Mouse (Mus musculus) midbrain, embryonic 15.5 days (tissue): Measurements from ENCODE around the gene Ddt. TPM values are rescaled to one million over a fixed set of nuclear protein-coding genes. Genes with fewer than 3 reads are reported as not detected.
"Not testable (repeated sequence)": the region's sequence is repeated elsewhere in the genome, so short reads cannot be mapped to it uniquely, and the experiment has no call there.

Experiments used
- ATAC-seq: fragments of 200-750 bp; cut with Nextera tagmentation; replicated peaks from 2 replicates; pipeline ENCODE4 v1.8.0; 2017; ENCODE audit warnings: moderate TSS enrichment
- H3K27ac ChIP-seq: fragments of 300-500 bp; sonication (generic); 2 replicates; pipeline ENCODE4 v1.5.1; 2015; ENCODE audit warnings: mild to moderate bottlenecking, inconsistent platforms
- H3K27me3 ChIP-seq: fragments of 300-500 bp; sonication (generic); replicated peaks from 2 replicates; pipeline ENCODE4 v1.6.1; 2015; ENCODE audit warnings: inconsistent platforms
- H3K36me3 ChIP-seq: fragments of 300-500 bp; sonication (generic); replicated peaks from 2 replicates; pipeline ENCODE4 v1.6.1; 2015; ENCODE audit warnings: inconsistent platforms
- H3K4me1 ChIP-seq: fragments of 300-500 bp; sonication (generic); 2 replicates; pipeline ENCODE4 v1.6.1; 2015; ENCODE audit warnings: inconsistent platforms
- H3K4me2 ChIP-seq: fragments of 300-500 bp; sonication (generic); 2 replicates; pipeline ENCODE4 v1.6.1; 2015; ENCODE audit warnings: inconsistent platforms, mild to moderate bottlenecking, moderate library complexity
- H3K4me3 ChIP-seq: fragments of 300-500 bp; sonication (generic); 2 replicates; pipeline ENCODE4 v1.5.1; 2015; ENCODE audit warnings: mild to moderate bottlenecking, inconsistent platforms
- H3K9ac ChIP-seq: fragments of 300-500 bp; sonication (generic); 2 replicates; pipeline ENCODE4 v1.6.1; 2015; ENCODE audit warnings: mild to moderate bottlenecking, inconsistent platforms
- H3K9me3 ChIP-seq: fragments of 300-500 bp; sonication (generic); 2 replicates; pipeline ENCODE4 v1.6.1; 2016; ENCODE audit warnings: inconsistent platforms
- WGBS: fragments of 180-500 bp; shearing (Covaris S2); methylation state at CpG from one replicate; pipeline ENCODE4 v1.1.7; 2015; ENCODE audit warnings: mixed read lengths; 5-methylcytosine and 5-hydroxymethylcytosine counted together
- polyA plus RNA-seq: library from polyadenylated mRNA; unstranded; fragments of >200 nt; fragmentation: Nextera tagmentation; extraction: Ambion mirVana; gene quantifications from 2 replicates; pipeline ENCODE4 v1.2.1, GENCODE M21; 2015

Gene Ddt
- polyA plus RNA-seq, 1 experiment from 2014 or later = 65.8 TPM

- no peak for ATAC-seq
- no peaks in the 10 kb centered on the region for H3K27me3 ChIP-seq
- H3K9me3 ChIP-seq = no peaks in the 10 kb centered on the region
- H3K4me3 ChIP-seq = no peak overlapping the region
- H3K4me1 ChIP-seq = no peaks in the 10 kb centered on the region
- no peak overlapping the region for H3K27ac ChIP-seq
- no peak overlapping the region for H3K9ac ChIP-seq
- H3K36me3 ChIP-seq = no peaks in the 10 kb centered on the region
- 81% methylated on average over 6 of the region's 6 CpGs for WGBS
- no peak overlapping the region for H3K4me2 ChIP-seq
Observed at GRCm38 (mm10) chr10:75789081-75789735, 16.0 kb upstream of the Ddt start.

- WGBS = 95% methylated on average over 8 of the region's 8 CpGs
- Histone ChIP-seq H3K4me3 (no peak overlapping the region), H3K27ac (no peak overlapping the region), H3K9ac (no peak overlapping the region), H3K9me3 (no peaks in the 10 kb centered on the region), H3K4me1 (no peaks in the 10 kb centered on the region), H3K4me2 (no peak overlapping the region), H3K27me3 (no peaks in the 10 kb centered on the region), H3K36me3 (no peaks in the 10 kb centered on the region)
- no peak for ATAC-seq
Observed at GRCm38 (mm10) chr10:75788277-75788676, 15.1 kb upstream of the Ddt start.

DNA sequence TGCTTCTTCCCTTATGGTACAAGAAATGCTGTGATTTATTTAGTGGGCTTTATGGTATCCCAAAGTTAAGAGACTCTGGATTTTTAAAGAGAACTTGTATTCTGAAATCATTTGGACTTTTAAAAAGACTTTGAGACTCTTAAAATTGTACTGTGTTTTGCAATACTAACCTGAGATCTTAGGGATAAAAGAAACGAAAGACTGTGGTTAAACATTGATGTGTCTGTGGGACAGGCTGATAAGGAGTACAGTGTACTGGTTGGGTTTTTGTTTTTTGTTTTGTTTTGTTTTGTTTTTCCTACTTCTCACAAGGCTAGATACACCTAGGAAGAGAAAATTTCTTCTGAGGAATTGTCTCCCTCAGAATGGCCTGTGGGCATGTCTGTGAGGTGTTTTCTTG is 12.2 kb upstream of the Ddt start:
- no peak for ATAC-seq
- H3K9me3 ChIP-seq = no peaks in the 10 kb centered on the region
- WGBS = 70% methylated on average over 1 of the region's 1 CpGs

DNA sequence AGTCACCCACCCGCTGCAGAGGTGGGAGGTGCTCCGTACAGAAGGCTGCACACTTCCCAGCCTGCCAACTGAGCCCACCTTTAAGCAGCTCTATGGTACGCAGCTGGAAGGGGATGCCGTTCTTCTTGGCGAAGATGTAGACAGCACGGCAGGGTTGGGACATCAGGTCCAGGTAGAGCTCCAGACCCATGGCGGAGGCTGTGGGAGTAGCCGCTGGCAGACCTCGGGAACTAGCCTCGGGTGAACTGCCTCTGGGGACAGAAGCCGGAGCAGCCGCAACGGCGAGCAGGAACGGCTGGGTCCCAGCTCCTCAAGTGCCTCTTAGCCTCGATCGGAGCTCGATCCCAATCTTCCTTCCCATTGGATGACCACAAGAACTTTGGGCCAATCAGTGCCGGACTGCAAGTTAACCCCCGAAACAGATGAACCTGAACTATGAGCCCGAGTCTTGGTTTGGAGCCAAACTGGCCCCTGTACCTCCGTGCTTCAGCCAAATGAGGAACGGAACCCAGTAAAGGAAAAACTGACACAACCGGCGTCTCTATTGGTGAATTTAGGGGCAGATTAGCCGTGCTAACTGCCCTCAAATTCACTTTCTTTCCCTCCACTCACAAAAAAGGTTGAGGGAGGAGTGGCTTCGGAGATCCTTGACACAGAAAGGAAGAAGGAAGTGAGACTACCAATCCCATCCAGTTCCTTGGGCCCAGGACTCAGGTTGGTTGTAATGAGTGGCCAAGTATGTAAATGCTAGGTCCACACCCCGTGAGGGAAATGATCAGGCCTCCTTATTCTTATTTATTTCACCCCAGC is 7.8 kb upstream of the Ddt start, which contains the start of the genes Gm20441 and Gstt3:
Gene Gm20441, minus strand, starts transcription at position 186 of the 810 bp plus-strand sequence.
Gene Gstt3, minus strand, starts transcription at position 646 of the 810 bp plus-strand sequence.
- Histone ChIP-seq H3K4me1 (peaks cover 11% of the 10 kb centered on the region), H3K4me2 (peak within 1 kb of the TSS; percentile 63), H3K27me3 (peaks cover 32% of the 10 kb centered on the region), H3K36me3 (no peaks in the 10 kb centered on the region), H3K27ac (no peak within 1 kb of the TSS), H3K9me3 (no peaks in the 10 kb centered on the region), H3K4me3 (peak within 1 kb of the TSS; percentile 35), H3K9ac (peak within 1 kb of the TSS; percentile 24)
- ATAC-seq = no peak; the same call in 1 of the 2 replicates
- 1% methylated on average over 28 of the region's 28 CpGs for WGBS

More for the DNA sequence above, 12.2 kb upstream of the Ddt start:
- Histone ChIP-seq H3K4me2 (no peak overlapping the region), H3K27ac (no peak overlapping the region), H3K36me3 (no peaks in the 10 kb centered on the region), H3K4me1 (peaks cover 9% of the 10 kb centered on the region), H3K9ac (no peak overlapping the region), H3K27me3 (peaks cover 18% of the 10 kb centered on the region), H3K4me3 (no peak overlapping the region)

- no peak overlapping the region for H3K9ac ChIP-seq
- H3K36me3 ChIP-seq = no peaks in the 10 kb centered on the region
- H3K4me1 ChIP-seq = peaks cover 11% of the 10 kb centered on the region
- H3K4me3 ChIP-seq = no peak overlapping the region
- H3K9me3 ChIP-seq = no peaks in the 10 kb centered on the region
- no peak for ATAC-seq
- H3K27ac ChIP-seq = no peak overlapping the region
- WGBS = 44% methylated on average over 15 of the region's 15 CpGs
- H3K4me2 ChIP-seq = no peak overlapping the region
- peaks cover 34% of the 10 kb centered on the region for H3K27me3 ChIP-seq
Observed at GRCm38 (mm10) chr10:75779206-75780174, 6.3 kb upstream of the Ddt start.

- Histone ChIP-seq H3K4me3 (no peak overlapping the region), H3K4me1 (peaks cover 12% of the 10 kb centered on the region), H3K36me3 (no peaks in the 10 kb centered on the region), H3K4me2 (no peak overlapping the region), H3K27ac (no peak overlapping the region), H3K9me3 (no peaks in the 10 kb centered on the region), H3K27me3 (peaks cover 34% of the 10 kb centered on the region), H3K9ac (no peak overlapping the region)
- 76% methylated on average over 2 of the region's 2 CpGs for WGBS
- no peak for ATAC-seq
Observed at GRCm38 (mm10) chr10:75777885-75778284, 4.7 kb upstream of the Ddt start.

DNA sequence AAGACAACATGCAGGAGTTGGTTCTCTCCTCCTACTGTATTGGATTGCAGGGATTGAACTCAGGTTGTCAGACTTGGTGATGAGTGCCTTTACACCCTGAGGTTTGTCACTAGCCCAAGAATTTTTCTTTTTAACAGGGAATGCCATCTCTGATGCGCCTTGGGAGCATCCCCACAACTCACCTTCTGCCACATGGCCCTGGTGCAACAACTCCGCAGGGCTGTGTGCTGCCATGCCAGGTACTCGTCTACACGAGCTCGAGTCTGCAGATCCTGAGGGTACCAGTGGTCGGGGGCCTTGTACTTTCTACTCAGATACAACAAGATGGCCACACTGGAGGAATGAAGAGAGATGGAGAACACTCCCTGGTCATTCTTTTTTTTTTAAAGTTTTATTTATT is 3.3 kb upstream of the Ddt start:
- no peak overlapping the region for H3K9ac ChIP-seq
- no peak for ATAC-seq
- peaks cover 19% of the 10 kb centered on the region for H3K4me1 ChIP-seq
- H3K4me3 ChIP-seq = no peak overlapping the region
- WGBS = 91% methylated on average over 6 of the region's 6 CpGs
- H3K36me3 ChIP-seq = no peaks in the 10 kb centered on the region
- H3K9me3 ChIP-seq = no peaks in the 10 kb centered on the region
- no peak overlapping the region for H3K4me2 ChIP-seq
- no peak overlapping the region for H3K27ac ChIP-seq
- H3K27me3 ChIP-seq = peaks cover 28% of the 10 kb centered on the region

DNA sequence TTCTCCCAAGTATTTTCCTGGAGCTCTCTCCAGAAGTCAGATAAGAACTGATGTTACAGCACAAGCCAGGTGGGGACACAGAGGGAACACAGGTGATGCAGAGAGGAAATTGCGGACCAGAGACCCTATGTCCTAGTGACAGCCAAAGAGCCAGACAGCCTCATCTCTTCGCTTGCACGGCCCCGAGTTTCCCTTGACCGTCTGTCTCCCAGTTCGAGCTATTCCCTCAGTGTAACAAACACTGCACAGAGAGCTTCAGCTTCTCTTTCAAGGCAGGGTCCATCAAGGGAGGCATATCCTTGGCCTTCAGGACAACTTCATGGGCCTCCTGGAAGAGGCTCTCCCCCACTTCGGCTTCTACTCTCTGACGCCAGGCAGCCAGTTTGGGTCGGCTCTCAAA is 1.4 kb upstream of the Ddt start:
- no peak overlapping the region for H3K9ac ChIP-seq
- no peak overlapping the region for H3K27ac ChIP-seq
- ATAC-seq = no peak
- no peaks in the 10 kb centered on the region for H3K9me3 ChIP-seq
- WGBS = 92% methylated on average over 9 of the region's 9 CpGs
- peaks cover 8% of the 10 kb centered on the region for H3K4me1 ChIP-seq
- no peak overlapping the region for H3K4me2 ChIP-seq
- H3K27me3 ChIP-seq = peaks cover 8% of the 10 kb centered on the region
- H3K36me3 ChIP-seq = no peaks in the 10 kb centered on the region
- no peak overlapping the region for H3K4me3 ChIP-seq

DNA sequence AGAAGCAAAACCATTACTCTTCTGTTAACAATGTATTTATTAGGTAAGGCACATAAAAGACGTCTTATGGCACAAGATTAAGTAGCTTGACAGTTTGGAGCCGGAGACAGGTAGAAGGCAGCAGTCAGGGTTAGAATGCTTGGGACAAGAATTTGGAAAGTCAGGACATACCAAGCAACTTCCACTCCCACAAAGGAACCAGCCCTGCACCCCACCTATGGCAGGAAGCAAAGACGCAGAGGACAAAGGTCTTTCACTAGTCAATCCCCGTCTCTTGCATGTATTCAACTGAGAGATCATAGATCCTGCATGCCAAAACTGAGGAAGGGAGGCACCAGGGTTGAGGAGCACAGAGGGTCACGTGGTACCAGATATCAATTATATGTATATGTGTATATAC is 888 bp upstream of the Ddt start:
- WGBS = 93% methylated on average over 5 of the region's 5 CpGs

DNA sequence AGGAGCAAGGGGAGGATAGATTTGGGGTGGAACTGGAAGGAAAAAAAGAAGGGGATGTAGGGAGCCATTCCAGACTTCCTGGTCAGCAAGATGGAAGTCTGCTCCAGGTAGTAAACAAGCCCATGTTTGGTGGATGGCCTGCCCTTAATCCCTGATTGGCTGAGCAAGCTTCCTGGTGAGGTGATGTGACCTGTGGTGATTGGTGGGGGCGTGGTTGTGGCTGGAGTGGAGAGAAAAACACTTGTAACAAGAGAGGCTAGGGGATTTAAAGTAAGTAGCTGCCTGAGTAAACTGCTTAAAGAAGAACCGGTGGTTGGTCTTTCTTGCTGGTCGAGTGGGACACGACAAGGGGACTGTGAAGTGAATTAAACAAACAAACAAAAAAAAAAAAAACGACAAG is 5.5 kb downstream of the Ddt start:
- peaks cover 18% of the 10 kb centered on the region for H3K4me1 ChIP-seq
- H3K27me3 ChIP-seq, H3K9me3 ChIP-seq, H3K27ac ChIP-seq, ATAC-seq, H3K4me2 ChIP-seq, H3K9ac ChIP-seq, H3K36me3 ChIP-seq, H3K4me3 ChIP-seq: not testable (repeated sequence)
- WGBS = 30% methylated on average over 5 of the region's 5 CpGs

More for the DNA sequence above, 888 bp upstream of the Ddt start:
- no peak overlapping the region for H3K4me2 ChIP-seq
- peaks cover 8% of the 10 kb centered on the region for H3K4me1 ChIP-seq
- no peak overlapping the region for H3K27ac ChIP-seq
- no peaks in the 10 kb centered on the region for H3K9me3 ChIP-seq
- H3K9ac ChIP-seq = no peak overlapping the region
- no peak for ATAC-seq
- no peaks in the 10 kb centered on the region for H3K36me3 ChIP-seq
- H3K27me3 ChIP-seq = peaks cover 3% of the 10 kb centered on the region
- H3K4me3 ChIP-seq = no peak overlapping the region

- H3K4me3 ChIP-seq = no peak overlapping the region
- H3K4me1 ChIP-seq = peaks cover 17% of the 10 kb centered on the region
- no peaks in the 10 kb centered on the region for H3K27me3 ChIP-seq
- no peak overlapping the region for H3K27ac ChIP-seq
- no peak for ATAC-seq
- no peak overlapping the region for H3K4me2 ChIP-seq
- no peaks in the 10 kb centered on the region for H3K9me3 ChIP-seq
- 89% methylated on average over 6 of the region's 6 CpGs for WGBS
- H3K36me3 ChIP-seq = no peaks in the 10 kb centered on the region
- no peak overlapping the region for H3K9ac ChIP-seq
Observed at GRCm38 (mm10) chr10:75766856-75767255, 6.4 kb downstream of the Ddt start.
